Mouse (Mus musculus) stomach, embryonic 16.5 days (tissue): ENCODE results near the gene Trit1. TPM values are rescaled to one million over a fixed set of nuclear protein-coding genes. Genes with fewer than 3 reads are reported as not detected.

ENCODE experiments used
- ATAC-seq: fragments of 200-750 bp; cut with Nextera tagmentation; 2 replicates; pipeline ENCODE4 v1.8.0; 2017; ENCODE audit warnings: moderate number of reproducible peaks, moderate TSS enrichment; ENCODE audit not compliant: insufficient read depth, low FRiP score
- H3K27ac ChIP-seq: fragments of 300-500 bp; sonication (generic); 2 replicates; pipeline ENCODE4 v1.5.1; 2014; ENCODE audit warnings: low read length
- H3K27me3 ChIP-seq: fragments of 300-500 bp; sonication (generic); 2 replicates; pipeline ENCODE4 v1.6.1; 2014; ENCODE audit warnings: low read length, control low read depth, mixed read lengths; ENCODE audit not compliant: control insufficient read depth, insufficient read depth
- H3K36me3 ChIP-seq: fragments of 300-500 bp; sonication (generic); 2 replicates; pipeline ENCODE4 v1.6.1; 2014; ENCODE audit warnings: low read length; ENCODE audit not compliant: control insufficient read depth, insufficient read depth
- H3K4me1 ChIP-seq: fragments of 300-500 bp; sonication (generic); 2 replicates; pipeline ENCODE4 v1.6.1; 2014; ENCODE audit warnings: low read length, control low read depth, mixed read lengths; ENCODE audit not compliant: control insufficient read depth, insufficient read depth
- H3K4me2 ChIP-seq: fragments of 300-500 bp; sonication (generic); 2 replicates; pipeline ENCODE4 v1.6.1; 2014; ENCODE audit warnings: low read depth, low read length, mixed read lengths
- H3K4me3 ChIP-seq: fragments of 300-500 bp; sonication (generic); replicated peaks from 2 replicates; pipeline ENCODE4 v1.5.1; 2014; ENCODE audit warnings: mild to moderate bottlenecking, low read length
- H3K9ac ChIP-seq: fragments of 300-500 bp; sonication (generic); 2 replicates; pipeline ENCODE4 v1.6.1; 2014; ENCODE audit warnings: low read length
- H3K9me3 ChIP-seq: fragments of 300-500 bp; sonication (generic); replicated peaks from 2 replicates; pipeline ENCODE4 v1.6.1; 2016; ENCODE audit warnings: low read length, control low read depth; ENCODE audit not compliant: control insufficient read depth
- WGBS: fragments of 180-500 bp; shearing (Covaris S2); extraction: QIAGEN DNeasy Blood & Tissue Kit; methylation state at CpG from one replicate; pipeline ENCODE4 v1.1.7; 2014; 5-methylcytosine and 5-hydroxymethylcytosine counted together
- polyA plus RNA-seq: library from polyadenylated mRNA; unstranded; fragments of >200 nt; fragmentation: Nextera tagmentation; extraction: Ambion mirVana; gene quantifications from 2 replicates; pipeline ENCODE4 v1.2.1, GENCODE M21; 2015

The Trit1 gene
- polyA plus RNA-seq: 20.1 and 21.2 TPM in 2 replicates

DNA sequence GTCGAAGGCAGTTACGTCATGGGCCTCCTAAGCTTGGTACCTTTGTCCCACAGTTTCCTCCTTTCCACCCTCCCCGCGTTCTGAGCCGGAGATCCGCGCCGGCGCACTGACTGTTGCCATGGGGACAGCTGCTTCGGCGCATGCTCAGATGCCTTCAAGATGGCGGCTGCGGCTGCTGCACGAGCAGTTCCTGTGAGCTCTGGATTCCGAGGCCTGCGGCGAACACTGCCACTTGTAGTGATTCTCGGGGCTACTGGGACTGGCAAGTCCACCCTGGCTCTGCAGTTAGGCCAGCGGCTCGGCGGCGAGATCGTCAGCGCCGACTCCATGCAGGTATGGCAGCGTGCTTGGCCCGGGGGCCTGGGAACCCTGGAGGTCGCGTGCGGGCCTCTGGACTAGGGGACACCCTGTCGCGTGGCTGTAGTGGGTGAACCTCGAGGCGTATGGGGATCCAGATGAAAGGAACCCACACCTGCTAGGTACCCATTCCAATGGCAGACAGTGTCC, at the start of gene Trit1:
TSS of gene Trit1 (plus strand) at position 147 of the 507 bp plus-strand sequence.
- Histone ChIP-seq H3K27ac (peak within 1 kb of the TSS; percentile 91), H3K9me3 (no peaks in the 10 kb centered on the region), H3K27me3 (no peaks in the 10 kb centered on the region), H3K4me1 (peaks cover 17% of the 10 kb centered on the region), H3K36me3 (0 out of 2 replicates have a peak, but pooled peaks cover 1% of the 10 kb centered on the region), H3K4me3 (peak within 1 kb of the TSS; percentile 99), H3K9ac (peak within 1 kb of the TSS; percentile 98), H3K4me2 (peak within 1 kb of the TSS; percentile 76)
- WGBS: under 1% methylated on average over 34 of the region's 34 CpGs
- ATAC-seq: peak; percentile 96

DNA sequence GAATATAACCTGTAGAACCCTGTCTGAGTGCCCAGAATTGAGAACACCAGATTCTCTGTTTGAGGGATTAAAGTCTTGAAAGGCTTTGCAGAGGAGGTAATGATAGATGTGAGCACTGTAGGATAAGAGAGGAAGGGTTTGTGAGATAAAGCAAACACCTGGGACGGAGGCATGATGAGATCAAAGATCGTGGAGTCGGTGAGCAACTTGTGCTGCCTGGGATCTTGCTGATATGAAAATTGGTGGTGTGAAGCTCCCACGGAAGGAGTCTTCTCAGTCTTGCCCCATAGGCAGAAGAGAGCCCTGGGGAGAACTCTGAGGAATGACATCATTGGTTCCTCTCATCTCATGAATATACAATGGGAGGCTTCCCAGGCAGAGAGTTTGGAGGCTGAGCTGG, 48.3 kb upstream of the Trit1 start:
- 47% methylated on average over 4 of the region's 4 CpGs for WGBS
- H3K9ac ChIP-seq: no peak overlapping the region
- no peak for ATAC-seq
- no peaks in the 10 kb centered on the region for H3K27me3 ChIP-seq
- no peak overlapping the region for H3K4me3 ChIP-seq
- no peaks in the 10 kb centered on the region for H3K9me3 ChIP-seq
- H3K36me3 ChIP-seq: no peaks in the 10 kb centered on the region
- H3K4me2 ChIP-seq: no peak overlapping the region
- no peaks in the 10 kb centered on the region for H3K4me1 ChIP-seq
- H3K27ac ChIP-seq: no peak overlapping the region

GRCm38 (mm10) chr4:122971191-122971590, 45.2 kb upstream of the Trit1 start:
- Histone ChIP-seq H3K9ac (no peak overlapping the region), H3K4me1 (no peaks in the 10 kb centered on the region), H3K4me3 (no peak overlapping the region), H3K4me2 (no peak overlapping the region), H3K27ac (no peak overlapping the region; the same call in 1 of the 2 replicates), H3K27me3 (no peaks in the 10 kb centered on the region), H3K9me3 (no peaks in the 10 kb centered on the region), H3K36me3 (no peaks in the 10 kb centered on the region)
- no peak for ATAC-seq
- 80% methylated on average over 4 of the region's 4 CpGs for WGBS

DNA sequence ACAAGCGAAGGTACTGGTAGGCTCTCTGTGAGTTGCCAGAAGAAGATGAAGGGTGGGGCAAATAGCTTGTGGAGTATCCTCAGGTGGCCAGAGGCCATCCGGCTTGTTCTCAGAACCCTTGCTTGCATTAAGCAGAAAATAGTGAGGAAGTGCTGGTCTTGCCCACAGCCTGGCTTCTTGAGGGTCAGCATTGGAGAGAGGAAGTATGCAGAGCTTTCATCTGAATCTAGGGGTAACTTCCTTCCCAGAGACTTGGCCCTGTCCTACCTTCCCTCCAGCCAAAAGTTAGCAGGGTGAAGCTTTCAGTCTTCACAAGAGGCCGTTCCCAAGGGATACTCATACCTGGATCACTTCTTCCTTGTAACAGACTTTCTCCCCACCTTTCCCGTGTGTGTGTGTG, 44.8 kb upstream of the Trit1 start:
- no peak overlapping the region for H3K4me3 ChIP-seq
- no peak overlapping the region for H3K9ac ChIP-seq
- H3K36me3 ChIP-seq: no peaks in the 10 kb centered on the region
- ATAC-seq: no peak
- no peak overlapping the region; the same call in none of the 2 replicates for H3K27ac ChIP-seq
- H3K9me3 ChIP-seq: no peaks in the 10 kb centered on the region
- 75% methylated on average over 4 of the region's 4 CpGs for WGBS
- H3K4me2 ChIP-seq: no peak overlapping the region
- no peaks in the 10 kb centered on the region for H3K4me1 ChIP-seq
- no peaks in the 10 kb centered on the region for H3K27me3 ChIP-seq

DNA sequence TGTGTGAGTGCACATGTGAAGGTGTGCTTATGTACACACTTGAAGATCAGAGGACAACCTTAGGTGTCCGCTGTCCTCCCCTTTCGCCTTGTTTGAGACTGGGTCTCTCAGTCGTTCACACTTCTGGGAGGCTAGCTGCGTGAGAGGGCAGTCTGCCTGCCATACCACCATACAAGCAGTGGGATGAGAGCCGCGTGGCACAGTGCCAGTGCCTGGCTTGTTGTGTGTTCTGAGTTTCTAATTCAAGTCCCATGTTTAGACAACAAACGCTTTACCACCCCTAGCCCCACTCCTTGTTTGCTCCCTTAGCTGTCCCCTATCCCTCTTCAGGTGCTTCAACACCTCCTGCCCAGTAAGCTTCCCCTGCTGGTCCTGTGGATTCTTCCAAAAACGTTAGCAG, 44.3 kb upstream of the Trit1 start:
- H3K9ac ChIP-seq: no peak overlapping the region
- no peaks in the 10 kb centered on the region for H3K27me3 ChIP-seq
- peak overlapping the region; percentile 38; the same call in 1 of the 2 replicates for H3K27ac ChIP-seq
- 64% methylated on average over 8 of the region's 8 CpGs for WGBS
- no peak overlapping the region for H3K4me3 ChIP-seq
- H3K4me2 ChIP-seq: no peak overlapping the region
- ATAC-seq: no peak
- H3K4me1 ChIP-seq: no peaks in the 10 kb centered on the region
- no peaks in the 10 kb centered on the region for H3K9me3 ChIP-seq
- no peaks in the 10 kb centered on the region for H3K36me3 ChIP-seq

DNA sequence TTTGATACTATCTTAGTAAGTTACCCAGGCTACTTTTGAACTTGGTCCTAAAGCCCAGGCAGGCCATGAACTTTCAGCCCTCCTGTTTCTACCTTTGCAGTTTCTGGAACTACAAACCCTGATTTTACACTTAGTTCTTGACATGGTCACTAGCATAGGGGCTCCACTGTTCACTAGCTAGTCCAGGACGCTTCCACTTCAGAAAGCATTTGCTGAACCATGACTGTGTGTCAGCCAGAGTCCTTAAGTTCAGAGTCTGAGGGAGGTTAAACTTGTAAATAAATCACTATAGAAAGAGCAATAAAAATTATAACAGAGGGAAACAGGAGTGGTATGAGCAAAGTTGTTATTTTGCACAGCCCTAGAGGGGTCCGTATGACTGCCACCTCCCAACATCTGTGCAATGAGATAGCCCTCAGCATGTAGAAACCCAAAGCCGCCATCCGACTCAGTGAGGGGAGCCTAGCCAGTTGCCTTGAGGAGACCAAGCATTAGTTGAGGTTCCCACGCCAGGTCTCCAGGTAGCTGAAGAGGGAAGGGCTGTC, 41.3 kb upstream of the Trit1 start:
- ATAC-seq: no peak
- Histone ChIP-seq H3K27ac (no peak overlapping the region), H3K4me3 (no peak overlapping the region), H3K36me3 (no peaks in the 10 kb centered on the region), H3K9me3 (no peaks in the 10 kb centered on the region), H3K4me2 (no peak overlapping the region), H3K27me3 (no peaks in the 10 kb centered on the region), H3K4me1 (no peaks in the 10 kb centered on the region), H3K9ac (no peak overlapping the region)
- WGBS: 81% methylated on average over 5 of the region's 5 CpGs

DNA sequence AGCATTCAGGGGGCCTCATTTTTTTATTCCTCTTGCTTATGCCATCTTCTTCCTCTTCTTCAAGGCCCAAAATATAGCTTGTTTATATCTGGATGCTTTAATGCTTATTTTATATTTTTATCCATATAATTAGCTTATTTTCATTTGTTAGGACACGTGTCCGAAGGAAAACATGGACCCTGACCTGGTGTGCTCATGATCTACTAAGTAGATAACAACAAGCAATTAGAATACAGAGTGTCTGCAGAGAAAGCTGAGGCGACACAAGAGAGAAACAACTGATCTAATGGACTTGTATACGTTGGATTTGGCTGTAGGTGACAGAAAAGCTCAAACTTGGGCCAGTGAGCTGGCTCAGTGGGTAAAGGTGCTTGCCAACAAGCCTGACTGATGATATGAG, 39.5 kb upstream of the Trit1 start:
- no peak overlapping the region for H3K9ac ChIP-seq
- 69% methylated on average over 4 of the region's 4 CpGs for WGBS
- no peaks in the 10 kb centered on the region for H3K9me3 ChIP-seq
- no peak overlapping the region for H3K4me3 ChIP-seq
- no peak overlapping the region for H3K4me2 ChIP-seq
- no peaks in the 10 kb centered on the region for H3K27me3 ChIP-seq
- H3K27ac ChIP-seq: no peak overlapping the region
- no peak for ATAC-seq
- no peaks in the 10 kb centered on the region for H3K36me3 ChIP-seq
- H3K4me1 ChIP-seq: no peaks in the 10 kb centered on the region

DNA sequence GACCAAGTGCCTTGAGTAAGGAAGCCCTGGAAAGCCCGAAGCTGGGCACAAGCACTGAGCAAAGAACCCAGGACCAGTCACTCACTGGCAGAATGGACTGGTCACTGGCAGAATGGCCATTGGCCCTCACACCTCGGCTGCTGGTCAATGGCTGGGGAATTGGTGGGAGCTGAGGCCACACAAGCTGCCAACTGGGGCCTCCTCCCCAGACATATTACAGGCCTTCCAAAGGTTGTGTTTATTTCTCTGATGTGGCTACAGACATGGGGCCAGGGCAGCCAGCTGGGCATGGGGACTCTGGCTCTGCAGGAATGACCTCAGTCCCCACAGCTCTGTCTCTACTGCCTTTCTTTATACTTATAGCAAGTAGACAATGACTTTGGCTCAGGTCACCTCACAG, 37.5 kb upstream of the Trit1 start:
- Histone ChIP-seq H3K4me1 (peaks cover 4% of the 10 kb centered on the region; the same call in 1 of the 2 replicates), H3K27me3 (peaks cover 10% of the 10 kb centered on the region), H3K4me2 (no peak overlapping the region), H3K9ac (no peak overlapping the region), H3K27ac (no peak overlapping the region), H3K9me3 (no peaks in the 10 kb centered on the region), H3K4me3 (no peak overlapping the region), H3K36me3 (no peaks in the 10 kb centered on the region)
- 78% methylated on average over 2 of the region's 2 CpGs for WGBS
- no peak for ATAC-seq

DNA sequence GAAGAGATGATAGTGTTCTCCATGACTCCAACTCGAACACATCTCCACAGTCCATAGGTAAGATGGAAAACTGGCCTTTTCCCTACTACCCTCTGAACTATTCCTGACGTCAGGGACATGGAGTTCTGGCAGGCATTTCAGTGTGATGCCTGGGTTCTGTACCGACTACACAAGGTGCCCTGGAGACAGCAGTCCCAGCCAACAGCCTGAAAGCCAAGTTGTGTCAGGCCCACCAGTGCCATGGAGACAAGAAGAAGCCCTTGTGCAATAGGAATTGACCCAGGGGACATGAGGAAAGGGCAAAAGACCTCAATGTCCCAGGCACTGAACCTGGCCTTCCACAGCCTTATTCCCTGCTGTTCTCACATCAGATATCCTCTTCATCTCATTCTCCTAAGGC, 36.6 kb upstream of the Trit1 start:
- no peak overlapping the region for H3K4me2 ChIP-seq
- no peak overlapping the region for H3K9ac ChIP-seq
- H3K9me3 ChIP-seq: no peaks in the 10 kb centered on the region
- WGBS: 76% methylated on average over 3 of the region's 3 CpGs
- H3K4me3 ChIP-seq: no peak overlapping the region
- ATAC-seq: no peak
- H3K4me1 ChIP-seq: peaks cover 4% of the 10 kb centered on the region; the same call in 1 of the 2 replicates
- H3K27me3 ChIP-seq: peaks cover 13% of the 10 kb centered on the region
- H3K36me3 ChIP-seq: no peaks in the 10 kb centered on the region
- no peak overlapping the region for H3K27ac ChIP-seq
